Mouse (Mus musculus): Measurements from ENCODE around the gene Rcsd1.

GRCm38 (mm10) chr1:165730129-165730528, 20.6 kb upstream of the Rcsd1 start:
- no peak for TF ChIP-seq POLR2AphosphoS2 (IDR thresholded peaks at IDR 0.05; ENCODE audit: insufficient read length, low read depth)
- no peak for TF ChIP-seq CEBPB (IDR thresholded peaks at IDR 0.05; ENCODE audit: insufficient read depth, poor library complexity, severe bottlenecking)
- no peak for TF ChIP-seq MYOD1 (IDR thresholded peaks at IDR 0.05; ENCODE audit: control insufficient read depth in 1 of 3, insufficient read length in 2 of 3, low read depth in 2 of 3)
- TF ChIP-seq USF1 (IDR thresholded peaks at IDR 0.05; ENCODE audit: low read depth): no peak
- TF ChIP-seq MAX (IDR thresholded peaks at IDR 0.05; ENCODE audit: low read depth): no peak
- no peak for TF ChIP-seq E2F4 (IDR thresholded peaks at IDR 0.05; ENCODE audit: insufficient read depth)
- TF ChIP-seq POLR2A (IDR thresholded peaks at IDR 0.05; ENCODE audit: insufficient read length, low read depth): no peak
- TF ChIP-seq TCF12 (IDR thresholded peaks at IDR 0.05; ENCODE audit: insufficient read depth, poor library complexity, severe bottlenecking): no peak

All from myocyte (in vitro differentiated cells).